In genomic region chr6:70805820-70806513, GRCm38 (mm10) we compare ENCODE assay signal across 8 mouse cellular contexts. TPM values are rescaled to one million over a fixed set of nuclear protein-coding genes. Genes with fewer than 3 reads are reported as not detected.
A peak's percentile ranks its signal among the peaks of the same experiment; 100 is the strongest.
DNase-seq lines count a peak whose midpoint lies in the region; ATAC-seq and TF ChIP-seq lines count a peak whose summit lies in the region.

No protein-coding gene starts in this region.

- no peaks in the 10 kb centered on the region for H3K79me2 ChIP-seq in myocyte (ENCODE audit: control insufficient read depth, insufficient read depth)

- no peaks in the 10 kb centered on the region for H3K9me3 ChIP-seq in embryonic facial prominence, embryonic 12.5 days
- no peaks in the 10 kb centered on the region for H3K9me3 ChIP-seq in stomach, postnatal 0 days (ENCODE audit: control insufficient read depth, low read length)

- H3K4me1 ChIP-seq in embryonic facial prominence, embryonic 12.5 days: peaks cover 4% of the 10 kb centered on the region; the same call in 1 of the 2 replicates
- no peaks in the 10 kb centered on the region for H3K4me1 ChIP-seq in stomach, postnatal 0 days (replicated peaks; ENCODE audit: control insufficient read depth, insufficient read depth)

- H3K27ac ChIP-seq in embryonic facial prominence, embryonic 12.5 days: no peak overlapping the region
- no peak overlapping the region for H3K27ac ChIP-seq in stomach, postnatal 0 days (replicated peaks)

- no peak overlapping the region for H3ac ChIP-seq in myocyte (ENCODE audit: control insufficient read depth, insufficient read length)

- peak overlapping the region; percentile 28; the same call in 1 of the 2 replicates for H3K4me2 ChIP-seq in embryonic facial prominence, embryonic 12.5 days (replicated peaks)
- H3K4me2 ChIP-seq in myocyte (ENCODE audit: low read depth): peak overlapping the region; percentile 59
- peak overlapping the region; percentile 54 for H3K4me2 ChIP-seq in stomach, postnatal 0 days (replicated peaks; ENCODE audit: low read depth)

- ATAC-seq in embryonic facial prominence, embryonic 12.5 days (ENCODE audit: insufficient number of reproducible peaks, insufficient read depth, low FRiP score, low TSS enrichment): peak; percentile 82
- peak; percentile 53 for ATAC-seq in stomach, postnatal 0 days (ENCODE audit: low FRiP score, low TSS enrichment)

- no peaks in the 10 kb centered on the region for H3K27me3 ChIP-seq in embryonic facial prominence, embryonic 12.5 days
- peaks cover 8% of the 10 kb centered on the region for H3K27me3 ChIP-seq in myocyte (ENCODE audit: control insufficient read depth, insufficient read depth, insufficient read length)
- no peaks in the 10 kb centered on the region for H3K27me3 ChIP-seq in stomach, postnatal 0 days (ENCODE audit: control insufficient read depth, insufficient read depth, low read length)

- H3K9ac ChIP-seq in embryonic facial prominence, embryonic 12.5 days: no peak overlapping the region
- H3K9ac ChIP-seq in stomach, postnatal 0 days (ENCODE audit: low read length): no peak overlapping the region

- no peak for TF ChIP-seq EP300 in stomach, postnatal 0 days (optimal IDR thresholded peaks at IDR 0.05)

- TF ChIP-seq POLR2A in myocyte (IDR thresholded peaks at IDR 0.05; ENCODE audit: insufficient read length, low read depth): no peak

- no peak overlapping the region for H3K4me3 ChIP-seq in embryonic facial prominence, embryonic 12.5 days
- no peak overlapping the region for H3K4me3 ChIP-seq in myocyte
- peak overlapping the region; percentile 12; the same call in 1 of the 2 replicates for H3K4me3 ChIP-seq in stomach, postnatal 0 days (ENCODE audit: low read depth, low read length)

- H3K36me3 ChIP-seq in embryonic facial prominence, embryonic 12.5 days: no peaks in the 10 kb centered on the region
- H3K36me3 ChIP-seq in myocyte (ENCODE audit: control insufficient read depth, insufficient read depth): no peaks in the 10 kb centered on the region
- H3K36me3 ChIP-seq in stomach, postnatal 0 days (ENCODE audit: control insufficient read depth, insufficient read depth, low read length): no peaks in the 10 kb centered on the region

- TF ChIP-seq CTCF in stomach, postnatal 0 days (IDR thresholded peaks at IDR 0.05; ENCODE audit: low read depth): peak; percentile 90

- 19% methylated on average over 13 of the region's 13 CpGs for WGBS in embryonic facial prominence, embryonic 12.5 days
- WGBS in stomach, postnatal 0 days: 18% methylated on average over 13 of the region's 13 CpGs

- peak; percentile 57 to 69 for DNase-seq in CD8-positive naive resting alpha-beta T cell, adult 2 months (ENCODE audit: low read depth in 2 of 2, low spot score in 2 of 2)
- DNase-seq in adrenal gland, postnatal 25 days: peak; percentile 50
- DNase-seq in heart, adult 9 months (ENCODE audit: low spot score in 2 of 2): peak; percentile 34 to 68
- DNase-seq in kidney, adult 9 months: peak; percentile 84
- peak; percentile 68 for DNase-seq in liver
- peak; percentile 64 for DNase-seq in stomach, postnatal 0 days (ENCODE audit: low spot score)

TF ChIP-seq in myocyte, 11 proteins besides CTCF, POLR2A, EP300 and RAD21:
- no peak for TF ChIP-seq REST (IDR thresholded peaks at IDR 0.05; ENCODE audit: insufficient read depth, insufficient read length)
- TF ChIP-seq TCF12 (IDR thresholded peaks at IDR 0.05; ENCODE audit: insufficient read depth, poor library complexity, severe bottlenecking): no peak
- TF ChIP-seq TCF3 (IDR thresholded peaks at IDR 0.05; ENCODE audit: insufficient read length, low read depth): no peak
- no peak for TF ChIP-seq MYOG (IDR thresholded peaks at IDR 0.05; ENCODE audit: control insufficient read depth in 1 of 3, insufficient read depth in 1 of 3, insufficient read length in 2 of 3, low read depth in 2 of 3)
- no peak for TF ChIP-seq MAX (IDR thresholded peaks at IDR 0.05; ENCODE audit: low read depth)
- TF ChIP-seq USF1 (IDR thresholded peaks at IDR 0.05; ENCODE audit: low read depth): no peak
- no peak for TF ChIP-seq SRF (IDR thresholded peaks at IDR 0.05; ENCODE audit: control insufficient read depth, insufficient read length, low read depth)
- no peak for TF ChIP-seq CEBPB (IDR thresholded peaks at IDR 0.05; ENCODE audit: insufficient read depth, poor library complexity, severe bottlenecking)

RNA-seq across cellular contexts. Expression of gene Rpia, which starts 13.9 kb away (rescaled TPM):
- total RNA-seq in adrenal gland, postnatal 25 days (2021): 22.0 and 26.2 TPM in 2 replicates
- polyA plus RNA-seq in embryonic facial prominence, embryonic 12.5 days (2016; fragmentation: Nextera tagmentation; extraction: Ambion mirVana): 3.4 and 3.5 TPM in 2 replicates
- polyA plus RNA-seq in myocyte (2012; fragmentation: generic; extraction: Trizol): 11.6 TPM
- 2.4 and 2.6 TPM in 2 replicates for polyA plus RNA-seq in stomach, postnatal 0 days (2015; fragmentation: Nextera tagmentation; extraction: Ambion mirVana)

RNA-seq across cellular contexts. Expression of gene Eif2ak3, which starts 38.3 kb away (rescaled TPM):
- total RNA-seq in adrenal gland, postnatal 25 days (2021): 19.1 and 22.6 TPM in 2 replicates
- polyA plus RNA-seq in embryonic facial prominence, embryonic 12.5 days (2016; fragmentation: Nextera tagmentation; extraction: Ambion mirVana): 12.8 and 13.5 TPM in 2 replicates
- polyA plus RNA-seq in myocyte (2012; fragmentation: generic; extraction: Trizol): 3.3 TPM
- 6.7 and 7.6 TPM in 2 replicates for polyA plus RNA-seq in stomach, postnatal 0 days (2015; fragmentation: Nextera tagmentation; extraction: Ambion mirVana)
